Comparison of ENCODE assay signal across 10 mouse cellular contexts in the genomic region with DNA sequence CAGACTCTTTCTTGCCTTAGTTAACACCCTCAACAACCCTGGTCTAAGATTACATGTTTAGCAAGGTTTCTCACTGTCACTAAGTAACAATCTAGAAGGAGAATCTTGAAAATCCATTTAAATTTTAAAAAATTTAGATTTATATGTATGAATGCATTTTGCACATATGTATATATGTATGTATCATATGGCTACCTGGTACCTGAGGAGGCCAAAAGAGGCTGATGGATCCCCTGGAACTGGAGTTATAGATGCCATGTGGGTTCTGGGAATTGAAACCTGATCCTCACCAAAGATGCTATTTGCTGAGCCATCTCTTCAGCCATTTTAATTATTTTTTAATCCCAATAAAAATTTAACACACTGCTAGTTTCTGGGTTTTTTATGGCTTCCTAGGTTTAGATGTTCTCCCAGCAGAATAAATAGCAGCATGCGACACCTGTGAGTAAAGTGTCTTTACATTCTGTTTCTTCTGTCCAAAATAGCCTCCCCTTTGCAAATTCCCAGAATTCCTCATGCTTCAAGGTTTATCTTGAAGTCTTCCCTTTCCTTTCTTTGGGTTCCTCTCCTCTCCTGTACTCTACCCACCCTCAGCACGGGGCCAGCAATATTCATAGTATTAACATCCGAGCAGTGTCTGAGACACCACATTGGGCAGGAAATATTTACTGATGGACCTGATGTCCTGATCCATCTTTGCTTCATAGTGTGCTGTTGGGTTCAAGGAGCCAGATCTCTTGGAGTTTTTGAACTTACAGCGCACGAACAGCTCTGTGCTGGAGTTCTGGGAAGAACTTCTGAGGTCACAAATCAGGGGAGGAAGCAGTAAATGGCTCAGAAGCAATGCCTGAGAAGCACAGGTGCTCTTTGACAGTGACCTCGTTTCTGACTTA. TPM values are rescaled to one million over a fixed set of nuclear protein-coding genes. Genes with fewer than 3 reads are reported as not detected.
A peak's percentile ranks its signal among the peaks of the same experiment; 100 is the strongest.
DNase-seq lines count a peak whose midpoint lies in the region; ATAC-seq and TF ChIP-seq lines count a peak whose summit lies in the region.
"Had no signal": no experiment of that assay in that cellular context is flagged by ENCODE, and none has a peak within 500 bp of the region (broad histone marks: within the 10 kb centered on the region; RNA-seq: fewer than 3 reads in every experiment).

No protein-coding gene starts in this region.

- no peak for ATAC-seq in kidney, postnatal 0 days (replicated peaks; ENCODE audit: low FRiP score, low read depth)
- no peak for ATAC-seq in hindbrain, embryonic 15.5 days (ENCODE audit: low FRiP score, low read depth)

- WGBS in kidney, postnatal 0 days, result 38% methylated on average over 6 of the region's 6 CpGs
- 65% methylated on average over 6 of the region's 6 CpGs for WGBS in bone marrow, adult 2 months
- 55% methylated on average over 6 of the region's 6 CpGs for WGBS in hindbrain, embryonic 15.5 days

- TF ChIP-seq CTCF in kidney, postnatal 0 days (IDR thresholded peaks at IDR 0.05; ENCODE audit: low read depth), result no peak
- TF ChIP-seq CTCF in bone marrow, adult 2 months (IDR thresholded peaks at IDR 0.05; ENCODE audit: control insufficient read depth, insufficient read depth, low read length), result no peak

- H3K27ac ChIP-seq in kidney, postnatal 0 days, result no peak overlapping the region
- H3K27ac ChIP-seq in bone marrow, adult 2 months (ENCODE audit: control insufficient read depth, insufficient read depth, low read depth, low read length, poor library complexity), result peak overlapping the region; percentile 69
- no peak overlapping the region for H3K27ac ChIP-seq in hindbrain, embryonic 15.5 days (replicated peaks)

- H3K4me1 ChIP-seq in kidney, postnatal 0 days (replicated peaks; ENCODE audit: insufficient read depth, low read length), result peaks cover 11% of the 10 kb centered on the region
- peaks cover 7% of the 10 kb centered on the region for H3K4me1 ChIP-seq in bone marrow, adult 2 months (ENCODE audit: control insufficient read depth, insufficient read depth, low read length)
- peaks cover 18% of the 10 kb centered on the region for H3K4me1 ChIP-seq in hindbrain, embryonic 15.5 days (replicated peaks)

- no peak for DNase-seq in kidney, postnatal 0 days (ENCODE audit: low spot score)
- DNase-seq in kidney, postnatal 10 days, result no peak
- DNase-seq in gastrocnemius, postnatal 10 days, result no peak
- no peak for DNase-seq in adrenal gland, adult (ENCODE audit: inconsistent age in 2 of 2, low spot score in 1 of 2)
- DNase-seq in B cell, adult 2 months, result no peak
- DNase-seq: adrenal gland, postnatal 10 days; gastrocnemius, postnatal 25 days had no signal

- H3K36me3 ChIP-seq in kidney, postnatal 0 days (ENCODE audit: insufficient read depth, low read length), result no peaks in the 10 kb centered on the region
- no peaks in the 10 kb centered on the region for H3K36me3 ChIP-seq in hindbrain, embryonic 15.5 days
- no peaks in the 10 kb centered on the region for H3K36me3 ChIP-seq in myocyte (ENCODE audit: control insufficient read depth, insufficient read depth)

- 0 out of 2 replicates have a peak overlapping the region, but pooled peaks have one; percentile 36 for H3K4me3 ChIP-seq in kidney, postnatal 0 days (replicated peaks; ENCODE audit: low read depth, low read length)
- peak overlapping the region; percentile 50 for H3K4me3 ChIP-seq in bone marrow, adult 2 months (replicated peaks; ENCODE audit: control insufficient read depth, low read depth, low read length)
- H3K4me3 ChIP-seq in hindbrain, embryonic 15.5 days, result no peak overlapping the region
- peak overlapping the region; percentile 35 for H3K4me3 ChIP-seq in myocyte

- no peaks in the 10 kb centered on the region for H3K9me3 ChIP-seq in kidney, postnatal 0 days (replicated peaks; ENCODE audit: low read length)
- H3K9me3 ChIP-seq in hindbrain, embryonic 15.5 days, result no peaks in the 10 kb centered on the region

- H3K9ac ChIP-seq in kidney, postnatal 0 days (ENCODE audit: low read depth, low read length), result no peak overlapping the region; the same call in 1 of the 2 replicates
- no peak overlapping the region for H3K9ac ChIP-seq in hindbrain, embryonic 15.5 days

- TF ChIP-seq POLR2A in bone marrow, adult 2 months (IDR thresholded peaks at IDR 0.05; ENCODE audit: borderline replicate concordance, control insufficient read depth, low read depth, low read length), result no peak
- no peak for TF ChIP-seq POLR2A in myocyte (IDR thresholded peaks at IDR 0.05; ENCODE audit: insufficient read length, low read depth)

- H3K27me3 ChIP-seq in kidney, postnatal 0 days (ENCODE audit: insufficient read depth, low read length), result no peaks in the 10 kb centered on the region
- H3K27me3 ChIP-seq in hindbrain, embryonic 15.5 days, result no peaks in the 10 kb centered on the region
- H3K27me3 ChIP-seq in myocyte (ENCODE audit: control insufficient read depth, insufficient read depth, insufficient read length), result no peaks in the 10 kb centered on the region

- H3ac ChIP-seq in myocyte (ENCODE audit: control insufficient read depth, insufficient read length), result no peak overlapping the region

- peaks cover 5% of the 10 kb centered on the region for H3K79me2 ChIP-seq in myocyte (ENCODE audit: control insufficient read depth, insufficient read depth)

- peak overlapping the region; percentile 51 for H3K4me2 ChIP-seq in kidney, postnatal 0 days (ENCODE audit: low read length)
- H3K4me2 ChIP-seq in hindbrain, embryonic 15.5 days, result peak overlapping the region; percentile 49
- peak overlapping the region; percentile 74 for H3K4me2 ChIP-seq in myocyte (ENCODE audit: low read depth)

TF ChIP-seq in myocyte, 11 proteins besides CTCF, POLR2A, EP300 and RAD21:
- peak; percentile 28 for TF ChIP-seq POLR2AphosphoS2 (IDR thresholded peaks at IDR 0.05; ENCODE audit: insufficient read length, low read depth)
- TF ChIP-seq TCF12 (IDR thresholded peaks at IDR 0.05; ENCODE audit: insufficient read depth, poor library complexity, severe bottlenecking), result no peak

RNA-seq across cellular contexts. Expression of gene Hist2h3c1, which starts 1.9 kb away (rescaled TPM):
- 0.62 and 1.0 TPM in 2 replicates for polyA plus RNA-seq in kidney, postnatal 0 days (2015; fragmentation: Nextera tagmentation; extraction: Ambion mirVana)
- polyA plus RNA-seq in bone marrow, adult 2 months (2011; ENCODE audit: insufficient read depth, insufficient read length, low replicate concordance, missing spikeins), result not detected in 2 replicates
- polyA plus RNA-seq in hindbrain, embryonic 15.5 days (2015; fragmentation: Nextera tagmentation; extraction: Ambion mirVana), result 0.27 TPM in 1 of 2 replicates, not detected in the other
- not detected for polyA plus RNA-seq in myocyte (2012; fragmentation: generic; extraction: Trizol)
- total RNA-seq in gastrocnemius, postnatal 10 days (2021), result 1 to 10 TPM in 1 of 2 experiments, under 1 TPM in 1; 0.43 to 1.8 TPM
- total RNA-seq: gastrocnemius, postnatal 25 days had no signal

RNA-seq across cellular contexts. Expression of gene Hist2h2aa1, which starts 3.1 kb away (rescaled TPM):
- polyA plus RNA-seq in kidney, postnatal 0 days (2015; fragmentation: Nextera tagmentation; extraction: Ambion mirVana), result 30.9 and 33.5 TPM in 2 replicates
- 4.5 TPM in 1 of 2 replicates, not detected in the other for polyA plus RNA-seq in bone marrow, adult 2 months (2011; ENCODE audit: insufficient read depth, insufficient read length, low replicate concordance, missing spikeins)
- 17.3 and 22.4 TPM in 2 replicates for polyA plus RNA-seq in hindbrain, embryonic 15.5 days (2015; fragmentation: Nextera tagmentation; extraction: Ambion mirVana)
- not detected for polyA plus RNA-seq in myocyte (2012; fragmentation: generic; extraction: Trizol)
- total RNA-seq in gastrocnemius, postnatal 10 days (2021), result 10 to 100 TPM; 10.2 to 16.2 TPM

RNA-seq across cellular contexts. Expression of gene Hist2h2aa2, which starts 8.3 kb away (rescaled TPM):
- polyA plus RNA-seq in kidney, postnatal 0 days (2015; fragmentation: Nextera tagmentation; extraction: Ambion mirVana), result 86.7 and 107 TPM in 2 replicates
- polyA plus RNA-seq in bone marrow, adult 2 months (2011; ENCODE audit: insufficient read depth, insufficient read length, low replicate concordance, missing spikeins), result 80.4 and 139 TPM in 2 replicates
- 28.7 and 39.4 TPM in 2 replicates for polyA plus RNA-seq in hindbrain, embryonic 15.5 days (2015; fragmentation: Nextera tagmentation; extraction: Ambion mirVana)
- 103 TPM for polyA plus RNA-seq in myocyte (2012; fragmentation: generic; extraction: Trizol)
- total RNA-seq in gastrocnemius, postnatal 10 days (2021), result 100 to 1,000 TPM; 666 to 717 TPM

RNA-seq across cellular contexts. Expression of gene Hist2h3c2, which starts 9.5 kb away (rescaled TPM):
- 2.1 and 2.3 TPM in 2 replicates for polyA plus RNA-seq in kidney, postnatal 0 days (2015; fragmentation: Nextera tagmentation; extraction: Ambion mirVana)
- polyA plus RNA-seq in bone marrow, adult 2 months (2011; ENCODE audit: insufficient read depth, insufficient read length, low replicate concordance, missing spikeins), result 50.6 and 79.9 TPM in 2 replicates
- 1.2 and 1.7 TPM in 2 replicates for polyA plus RNA-seq in hindbrain, embryonic 15.5 days (2015; fragmentation: Nextera tagmentation; extraction: Ambion mirVana)
- 22.7 TPM for polyA plus RNA-seq in myocyte (2012; fragmentation: generic; extraction: Trizol)
- 10 to 100 TPM; 79.1 to 93.5 TPM for total RNA-seq in gastrocnemius, postnatal 10 days (2021)

RNA-seq across cellular contexts. Expression of gene Hist2h4, which starts 14.7 kb away (rescaled TPM):
- 9.6 and 9.9 TPM in 2 replicates for polyA plus RNA-seq in kidney, postnatal 0 days (2015; fragmentation: Nextera tagmentation; extraction: Ambion mirVana)
- 25.3 and 31.8 TPM in 2 replicates for polyA plus RNA-seq in bone marrow, adult 2 months (2011; ENCODE audit: insufficient read depth, insufficient read length, low replicate concordance, missing spikeins)
- polyA plus RNA-seq in hindbrain, embryonic 15.5 days (2015; fragmentation: Nextera tagmentation; extraction: Ambion mirVana), result 4.5 and 6.5 TPM in 2 replicates
- 1.1 TPM for polyA plus RNA-seq in myocyte (2012; fragmentation: generic; extraction: Trizol)
- total RNA-seq in gastrocnemius, postnatal 10 days (2021), result 10 to 100 TPM; 40.0 to 46.5 TPM
